Mouse (Mus musculus) testis, adult 2 months (tissue): ENCODE measurements around the gene Lmna. TPM values are rescaled to one million over a fixed set of nuclear protein-coding genes. Genes with fewer than 3 reads are reported as not detected.

ENCODE experiments used
- H3K27ac ChIP-seq: fragments of 200-500 bp; 2 replicates; pipeline ENCODE4 v1.5.1; 2012; ENCODE audit warnings: low read depth, low read length; ENCODE audit not compliant: control insufficient read depth, insufficient read depth
- H3K27me3 ChIP-seq: fragments of 200-500 bp; 2 replicates; pipeline ENCODE4 v1.6.1; 2012; ENCODE audit warnings: mild to moderate bottlenecking, low read length, moderate library complexity; ENCODE audit not compliant: control insufficient read depth, insufficient read depth
- H3K36me3 ChIP-seq: fragments of 200-500 bp; 2 replicates; pipeline ENCODE4 v1.6.1; 2012; ENCODE audit warnings: mild to moderate bottlenecking, low read length; ENCODE audit not compliant: control insufficient read depth, insufficient read depth
- H3K4me1 ChIP-seq: fragments of 200-500 bp; 2 replicates; pipeline ENCODE4 v1.6.1; 2012; ENCODE audit warnings: low read length; ENCODE audit not compliant: control insufficient read depth, insufficient read depth
- H3K4me3 ChIP-seq: fragments of 200-500 bp; 2 replicates; pipeline ENCODE4 v1.5.1; 2012; ENCODE audit warnings: low read depth, mild to moderate bottlenecking, low read length, moderate library complexity, mixed read lengths; ENCODE audit not compliant: control insufficient read depth
- CTCF ChIP-seq: fragments of 200-500 bp; IDR thresholded peaks from 2 replicates; pipeline ENCODE4 v1.5.1; 2012; ENCODE audit warnings: low read depth, mild to moderate bottlenecking, inconsistent platforms, low read length, moderate library complexity; ENCODE audit not compliant: control insufficient read depth, insufficient read depth, insufficient replicate concordance
- POLR2A ChIP-seq: fragments of 200-500 bp; IDR thresholded peaks from 2 replicates; pipeline ENCODE4 v1.6.1; 2012; ENCODE audit warnings: low read depth, mild to moderate bottlenecking, inconsistent platforms, low read length, moderate library complexity; ENCODE audit not compliant: control insufficient read depth
- polyA plus RNA-seq: library from polyadenylated mRNA; depleted of rRNA; stranded (reverse); fragments of >200 nt; gene quantifications from 2 replicates; pipeline ENCODE4 v1.2.3, GENCODE M21; 2012; rRNA removed

The Lmna gene
- polyA plus RNA-seq, 1 experiment, result 14.4 TPM

DNA sequence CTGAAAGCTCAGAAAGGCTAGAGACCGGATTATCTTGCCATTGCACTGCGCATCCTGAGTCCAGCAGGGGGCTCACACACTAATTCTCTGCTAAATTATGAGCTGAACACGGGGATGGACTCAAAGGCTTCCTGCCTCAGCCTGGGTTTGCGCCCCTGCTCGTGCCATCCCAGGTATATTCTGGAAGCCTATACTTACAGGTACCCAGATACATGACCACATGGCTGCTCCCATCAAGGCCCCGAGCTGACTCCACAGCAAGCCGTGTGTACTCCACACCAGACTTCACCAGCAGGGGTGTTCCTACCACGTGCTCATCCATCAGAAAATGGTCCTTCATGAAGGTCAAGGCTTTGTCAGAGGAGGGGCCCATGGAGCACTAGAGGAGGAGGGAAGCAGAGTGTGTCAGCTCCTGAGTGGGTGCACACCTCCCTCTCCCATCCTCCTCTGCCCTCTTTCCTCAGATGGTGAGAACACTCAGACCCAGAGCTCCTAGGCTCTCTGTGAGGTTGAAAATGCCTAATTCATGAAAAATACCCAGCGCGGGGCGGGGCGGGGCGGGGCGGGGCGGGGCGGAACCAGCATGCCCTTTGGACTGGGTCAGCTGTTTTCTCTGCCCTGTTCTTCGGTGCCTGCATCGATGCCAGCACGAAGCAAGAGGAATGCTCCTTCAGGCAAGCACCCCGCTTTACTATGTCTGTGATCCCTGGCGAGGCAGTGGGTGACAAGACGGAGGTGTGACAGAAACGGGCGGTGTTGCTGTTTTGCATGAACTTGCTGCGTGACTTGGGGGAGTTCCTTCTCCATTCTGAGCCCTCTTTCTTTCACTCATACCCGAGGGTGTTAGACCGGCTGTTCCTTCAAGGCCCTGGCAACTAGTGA lies 69.0 kb downstream of the Lmna start:
- Histone ChIP-seq H3K27ac (no peak overlapping the region; the same call in 1 of the 2 replicates), H3K4me3 (peak overlapping the region; percentile 55), H3K4me1 (peaks cover 10% of the 10 kb centered on the region), H3K27me3 (no peaks in the 10 kb centered on the region), H3K36me3 (no peaks in the 10 kb centered on the region)
- TF ChIP-seq POLR2A, result no peak
- peak; percentile 36; the same call in 1 of the 2 replicates for TF ChIP-seq CTCF

- no peak overlapping the region for H3K27ac ChIP-seq
- H3K4me1 ChIP-seq, result peaks cover 10% of the 10 kb centered on the region
- no peaks in the 10 kb centered on the region for H3K36me3 ChIP-seq
- H3K27me3 ChIP-seq, result no peaks in the 10 kb centered on the region
- H3K4me3 ChIP-seq, result no peak overlapping the region
- TF ChIP-seq CTCF (no peak), POLR2A (no peak)
Observed at GRCm38 (mm10) chr3:88439582-88439981, 70.2 kb downstream of the Lmna start.

GRCm38 (mm10) chr3:88437454-88437853 lies 72.3 kb downstream of the Lmna start:
- Histone ChIP-seq H3K27me3 (no peaks in the 10 kb centered on the region), H3K4me1 (peaks cover 10% of the 10 kb centered on the region), H3K36me3 (no peaks in the 10 kb centered on the region), H3K27ac (no peak overlapping the region), H3K4me3 (no peak overlapping the region)
- TF ChIP-seq CTCF (no peak), POLR2A (no peak)

DNA sequence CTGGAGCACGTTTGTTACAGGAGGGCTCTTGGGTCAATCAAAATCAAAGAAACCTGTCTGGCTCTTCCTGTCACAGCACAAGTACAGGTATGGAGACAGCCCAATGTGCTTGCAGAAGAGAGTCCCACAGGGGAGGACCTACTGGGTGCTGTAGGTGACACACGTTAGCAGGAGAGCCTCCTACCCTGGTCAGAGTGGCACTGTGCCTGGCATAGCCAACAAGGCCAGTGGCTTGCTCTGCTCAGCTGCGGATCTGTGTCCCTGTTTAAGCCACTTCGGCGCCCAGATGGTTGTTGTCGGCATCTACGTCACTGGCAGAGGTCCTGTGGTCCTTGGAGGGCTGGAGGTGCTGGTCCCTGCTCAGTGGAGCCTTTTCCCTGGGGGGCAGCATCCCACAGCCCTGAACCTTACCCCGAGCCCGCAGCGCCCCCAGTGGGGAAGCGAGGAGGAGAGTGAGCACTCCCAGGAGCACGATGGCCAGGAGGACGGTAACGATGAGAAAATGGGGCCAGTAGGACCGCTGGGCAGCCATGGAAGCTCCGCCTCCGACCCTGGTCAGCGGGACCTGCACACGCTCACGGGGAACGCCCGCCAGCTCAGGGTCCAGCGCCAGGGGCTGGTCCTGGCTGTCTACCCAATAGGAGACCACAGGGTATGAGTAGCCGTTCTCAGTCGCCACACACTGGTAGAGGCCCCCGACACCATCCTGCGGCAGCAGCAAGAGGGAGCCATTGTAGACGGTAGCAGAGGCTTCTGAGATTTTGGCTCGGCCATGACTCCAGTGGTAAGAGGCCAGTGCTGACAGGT lies 73.2 kb downstream of the Lmna start:
- H3K4me3 ChIP-seq, result peak overlapping the region; percentile 19
- TF ChIP-seq CTCF (peak; percentile 24; the same call in 1 of the 2 replicates), POLR2A (no peak)
- H3K27ac ChIP-seq, result no peak overlapping the region
- no peaks in the 10 kb centered on the region for H3K27me3 ChIP-seq
- no peaks in the 10 kb centered on the region for H3K36me3 ChIP-seq
- peaks cover 10% of the 10 kb centered on the region for H3K4me1 ChIP-seq

DNA sequence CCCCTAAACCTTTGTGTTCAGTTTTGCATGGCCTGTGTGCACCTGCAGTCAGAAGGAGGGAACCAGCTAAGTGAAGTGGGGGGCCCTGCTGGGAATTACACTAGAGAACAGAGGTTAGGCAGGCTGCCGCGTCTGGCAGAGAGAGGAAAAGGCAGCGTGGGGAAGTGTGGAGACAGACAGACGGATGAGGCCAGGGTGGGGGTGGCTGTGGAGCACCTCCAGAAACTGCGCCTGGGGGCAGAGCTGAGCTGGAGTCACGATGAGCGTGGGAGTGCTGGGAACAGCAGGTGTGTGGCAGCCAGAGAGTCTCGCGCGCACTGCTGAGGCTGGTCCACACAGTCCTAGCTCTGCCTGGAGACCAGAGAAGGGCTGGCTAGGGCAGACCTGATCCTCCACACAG lies 74.2 kb downstream of the Lmna start:
- no peaks in the 10 kb centered on the region for H3K36me3 ChIP-seq
- H3K27me3 ChIP-seq, result no peaks in the 10 kb centered on the region
- H3K4me3 ChIP-seq, result no peak overlapping the region
- TF ChIP-seq POLR2A (no peak), CTCF (no peak)
- no peak overlapping the region for H3K27ac ChIP-seq
- peaks cover 7% of the 10 kb centered on the region for H3K4me1 ChIP-seq

Other genes starting within 250 kb of the Lmna start
- gene Gm38392, start 222.7 kb downstream of the Lmna start, polyA plus RNA-seq, result 2.2 and 2.8 TPM in 2 replicates
- gene Tsacc, start 213.0 kb downstream of the Lmna start, polyA plus RNA-seq, result 654 and 688 TPM in 2 replicates
- gene Cct3, start 212.8 kb downstream of the Lmna start, polyA plus RNA-seq, result 342 and 349 TPM in 2 replicates
- 21.7 and 22.5 TPM in 2 replicates for gene Glmp, start 184.9 kb downstream of the Lmna start, polyA plus RNA-seq
- 9.5 TPM in 2 replicates for gene Tmem79, start 173.8 kb downstream of the Lmna start, polyA plus RNA-seq
- gene Smg5, start 173.7 kb downstream of the Lmna start, polyA plus RNA-seq, result 105 and 112 TPM in 2 replicates
- gene Paqr6, start 145.4 kb downstream of the Lmna start, polyA plus RNA-seq, result 6.2 and 6.4 TPM in 2 replicates
- 1.7 TPM in 1 of 2 replicates, not detected in the other for gene Bglap3, start 137.2 kb downstream of the Lmna start, polyA plus RNA-seq
- gene Bglap2, start 131.3 kb downstream of the Lmna start, polyA plus RNA-seq, result 0.31 and 0.42 TPM in 2 replicates
- not detected in 2 replicates for gene Bglap, start 125.5 kb downstream of the Lmna start, polyA plus RNA-seq
- gene Pmf1, start 99.6 kb downstream of the Lmna start, polyA plus RNA-seq, result 27.5 and 27.9 TPM in 2 replicates
- gene Slc25a44, start 84.8 kb downstream of the Lmna start, polyA plus RNA-seq, result 12.2 and 12.7 TPM in 2 replicates
- gene Sema4a, start 48.8 kb downstream of the Lmna start, polyA plus RNA-seq, result 58.9 and 66.2 TPM in 2 replicates
- 1.4 and 1.5 TPM in 2 replicates for gene Mex3a, start 22.4 kb upstream of the Lmna start, polyA plus RNA-seq
- 0.10 and 1.9 TPM in 2 replicates for gene Rab25, start 38.3 kb upstream of the Lmna start, polyA plus RNA-seq
- gene Lamtor2, start 43.1 kb upstream of the Lmna start, polyA plus RNA-seq, result 46.9 and 53.9 TPM in 2 replicates
- gene Ubqln4, start 43.8 kb upstream of the Lmna start, polyA plus RNA-seq, result 51.4 and 55.3 TPM in 2 replicates
- 128 and 161 TPM in 2 replicates for gene Ssr2, start 65.9 kb upstream of the Lmna start, polyA plus RNA-seq
- gene Arhgef2, start 96.0 kb upstream of the Lmna start, polyA plus RNA-seq, result 512 and 614 TPM in 2 replicates
- gene Rxfp4, start 143.2 kb upstream of the Lmna start, polyA plus RNA-seq, result not detected in 2 replicates
- 23.5 and 28.7 TPM in 2 replicates for gene Khdc4, start 175.8 kb upstream of the Lmna start, polyA plus RNA-seq
- 30.5 and 31.0 TPM in 2 replicates for gene Rit1, start 206.9 kb upstream of the Lmna start, polyA plus RNA-seq